Mouse (Mus musculus) ES-Bruce4 (cell line): ENCODE measurements around the gene Fgfr2.

Experiments
- CTCF ChIP-seq: IDR thresholded peaks from one replicate; pipeline ENCODE4 v1.8.1; 2011; ENCODE audit warnings: low read depth, low read length
- EP300 ChIP-seq: IDR thresholded peaks from 2 replicates; pipeline ENCODE4 v1.6.1; 2011; ENCODE audit warnings: low read depth, low read length; ENCODE audit not compliant: insufficient read depth
- POLR2A ChIP-seq: IDR thresholded peaks from one replicate; pipeline ENCODE4 v1.8.1; 2011; ENCODE audit warnings: low read length; ENCODE audit not compliant: insufficient read depth

DNA sequence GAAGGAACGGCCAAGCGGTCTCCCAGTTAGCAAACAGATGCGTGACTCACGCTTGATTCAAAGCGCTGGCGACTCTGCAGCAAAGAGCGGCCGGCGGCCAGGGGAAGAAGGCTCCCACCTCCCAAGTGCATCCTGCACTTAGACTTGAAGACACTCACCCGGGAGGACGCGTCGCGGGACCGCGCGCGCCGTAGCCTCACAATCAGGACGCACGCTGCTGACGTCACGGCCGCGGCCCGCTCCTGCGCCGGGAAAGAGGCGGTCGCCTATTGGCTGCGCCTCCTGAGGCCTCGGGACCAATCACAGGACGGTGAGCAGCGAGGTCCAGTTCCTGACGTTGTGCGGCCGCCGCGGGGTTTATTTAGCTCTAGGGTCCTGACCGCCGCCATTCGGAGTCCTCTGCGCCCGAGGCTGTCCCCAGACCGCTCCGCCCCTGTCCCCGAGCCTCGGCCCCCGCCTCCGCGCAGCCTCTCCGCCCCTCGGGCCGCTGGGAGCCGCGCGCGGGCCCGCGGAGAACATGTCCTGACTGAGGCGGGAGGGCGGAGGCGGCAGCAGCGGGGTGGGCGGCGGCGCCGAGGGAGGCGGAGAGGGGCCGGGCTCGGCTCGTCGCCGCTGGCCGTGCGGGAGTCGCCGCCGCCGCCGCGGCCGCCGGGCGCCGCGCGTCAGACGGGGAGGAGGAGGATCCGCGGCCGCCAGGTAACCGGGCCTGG lies 192.1 kb downstream of the Fgfr2 start, which contains the start of gene Zranb1:
- 0 out of 2 replicates have a peak, but pooled peaks have one; percentile 55 for TF ChIP-seq EP300
- no peak for TF ChIP-seq CTCF
- no peak for TF ChIP-seq POLR2A
